Mouse (Mus musculus) frontal cortex, postnatal 25 days (tissue): ENCODE results near the gene Slc39a11.

Experiments used
- DNase-seq, 2 experiments: peaks; one replicate each; pipeline ENCODE4 v3.0.0; 2022; ENCODE audit warnings: low spot score in 2 of 2

Slc39a11 gene

GRCm38 (mm10) chr11:113632303-113632702, 17.6 kb downstream of the Slc39a11 start:
- DNase-seq, result no peak

GRCm38 (mm10) chr11:113631862-113632261, 18.0 kb downstream of the Slc39a11 start:
- DNase-seq, result no peak

- no peak for DNase-seq
These were observed 18.6 kb downstream of the Slc39a11 start for GRCm38 (mm10) chr11:113631302-113631701.

GRCm38 (mm10) chr11:113630642-113631041, 19.2 kb downstream of the Slc39a11 start:
- no peak for DNase-seq

- DNase-seq, result no peak
These were observed 22.1 kb downstream of the Slc39a11 start for GRCm38 (mm10) chr11:113627785-113628184.

- DNase-seq, result no peak
These were observed 24.4 kb downstream of the Slc39a11 start for GRCm38 (mm10) chr11:113625437-113625836.

- DNase-seq, result no peak
These were observed 27.9 kb downstream of the Slc39a11 start for GRCm38 (mm10) chr11:113622028-113622427.

- DNase-seq, result no peak
These were observed 28.9 kb downstream of the Slc39a11 start for GRCm38 (mm10) chr11:113621001-113621400.

- no peak for DNase-seq
These were observed 30.3 kb downstream of the Slc39a11 start for GRCm38 (mm10) chr11:113619420-113620080.

- peak; percentile 57 to 66 for DNase-seq
These were observed 31.0 kb downstream of the Slc39a11 start, which contains the start of gene Sstr2 for GRCm38 (mm10) chr11:113618672-113619419. TSS of gene Sstr2 (plus strand) at chr11:113619342.

GRCm38 (mm10) chr11:113618303-113618671, 31.6 kb downstream of the Slc39a11 start:
- DNase-seq, result no peak

GRCm38 (mm10) chr11:113617132-113617911, 32.6 kb downstream of the Slc39a11 start:
- DNase-seq, result peak; percentile 56 to 64

GRCm38 (mm10) chr11:113614476-113614875, 35.4 kb downstream of the Slc39a11 start:
- DNase-seq, result no peak

- peak; percentile 30 to 42 for DNase-seq
These were observed 37.9 kb downstream of the Slc39a11 start for GRCm38 (mm10) chr11:113611664-113612611.

GRCm38 (mm10) chr11:113611112-113611646, 38.7 kb downstream of the Slc39a11 start:
- DNase-seq, result no peak

GRCm38 (mm10) chr11:113610266-113610665, 39.6 kb downstream of the Slc39a11 start:
- no peak for DNase-seq

GRCm38 (mm10) chr11:113609581-113609980, 40.3 kb downstream of the Slc39a11 start:
- no peak for DNase-seq

- DNase-seq, result no peak
These were observed 42.3 kb downstream of the Slc39a11 start for GRCm38 (mm10) chr11:113607556-113607955.

GRCm38 (mm10) chr11:113601616-113602343, 48.1 kb downstream of the Slc39a11 start:
- DNase-seq, result no peak

- DNase-seq, result no peak
These were observed 49.2 kb downstream of the Slc39a11 start for GRCm38 (mm10) chr11:113600526-113601245.
